Mouse (Mus musculus) CH12.LX (cell line): ENCODE results near the gene Cxcr2.

Experiments
- CTCF ChIP-seq, 2 experiments: IDR thresholded peaks in 1 of 2; conservative IDR thresholded peaks in 1 of 2; 2 replicates each; pipeline ENCODE4 v1.5.1; 2011 to 2012; ENCODE audit warnings: low read depth in 2 of 2, low read length in 2 of 2, improper control_type of control experiment in 1 of 2, inconsistent platforms in 1 of 2, mild to moderate bottlenecking in 1 of 2, moderate library complexity in 1 of 2
- MAZ ChIP-seq: IDR thresholded peaks from 2 replicates; pipeline ENCODE4 v1.6.1; 2012; ENCODE audit warnings: low read depth, mild to moderate bottlenecking, inconsistent platforms, low read length, improper control_type of control experiment, moderate library complexity
- POLR2A ChIP-seq: IDR thresholded peaks from 2 replicates; pipeline ENCODE4 v1.6.1; 2011; ENCODE audit warnings: low read depth, mild to moderate bottlenecking, improper control_type of control experiment, low read length

- TF ChIP-seq MAZ: no peak
- no peak for TF ChIP-seq CTCF (conservative IDR thresholded peaks at IDR 0.05 in 1 of 2, IDR thresholded peaks at IDR 0.05 in 1 of 2; ENCODE audit: low read depth in 2 of 2, low read length in 2 of 2)
- no peak for TF ChIP-seq POLR2A
Measured at GRCm38 (mm10) chr1:74194445-74194844, 40.7 kb downstream of the Cxcr2 start, which contains the start of gene Cxcr1.
